In the genomic region with DNA sequence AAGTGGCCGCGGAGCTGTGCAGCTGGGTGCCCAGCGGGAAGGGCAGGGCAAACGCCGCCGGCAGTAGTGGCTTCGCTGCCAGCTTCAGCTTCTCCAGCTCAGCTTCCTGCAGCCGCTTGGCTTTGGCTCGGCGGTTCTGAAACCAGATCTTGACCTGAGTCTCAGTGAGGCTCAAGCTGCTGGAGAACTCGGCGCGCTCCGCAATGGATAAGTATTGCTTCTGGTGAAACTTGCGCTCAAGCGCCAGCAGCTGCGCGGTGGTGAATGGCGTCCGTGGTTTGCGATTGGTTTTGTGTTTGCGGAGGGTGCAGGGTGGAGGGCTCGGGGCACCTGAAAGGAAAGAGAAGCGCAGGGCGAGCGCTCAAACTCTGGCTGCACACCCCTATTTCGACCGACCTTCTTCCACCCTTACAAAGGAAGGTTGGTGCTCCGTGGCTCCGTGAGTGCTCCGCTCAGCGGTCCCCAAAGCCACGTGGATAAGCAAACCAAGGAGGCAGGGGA, we compare ENCODE assay signal across 9 mouse cellular contexts. TPM values are rescaled to one million over a fixed set of nuclear protein-coding genes. Genes with fewer than 3 reads are reported as not detected.
A peak's percentile ranks its signal among the peaks of the same experiment; 100 is the strongest.
DNase-seq lines count a peak whose midpoint lies in the region; ATAC-seq lines count a peak whose summit lies in the region.
"Had no signal": no experiment of that assay in that cellular context is flagged by ENCODE, and none has a peak within 500 bp of the region (broad histone marks: within the 10 kb centered on the region; RNA-seq: fewer than 3 reads in every experiment).

No protein-coding gene starts in this region.

- under 1% methylated on average over 33 of the region's 33 CpGs for WGBS in intestine, embryonic 15.5 days
- under 1% methylated on average over 33 of the region's 33 CpGs for WGBS in midbrain, embryonic 14.5 days

- peak overlapping the region; percentile 90 for H3K4me2 ChIP-seq in intestine, embryonic 15.5 days (replicated peaks)
- peak overlapping the region; percentile 53 for H3K4me2 ChIP-seq in midbrain, embryonic 14.5 days (ENCODE audit: low read length)

- DNase-seq in frontal cortex, postnatal 25 days (ENCODE audit: low spot score in 2 of 2): no peak
- DNase-seq in thymus, postnatal 4 days: peak; percentile 38
- DNase-seq in thymus, postnatal 10 days (ENCODE audit: low spot score in 2 of 2): no peak
- peak; percentile 61 for DNase-seq in midbrain, embryonic 14.5 days
- DNase-seq in adipocyte (ENCODE audit: low spot score): no peak
- DNase-seq in gastrocnemius, adult 8-10 months (ENCODE audit: low spot score in 2 of 2): no peak

- no peak overlapping the region for H3K27ac ChIP-seq in intestine, embryonic 15.5 days
- H3K27ac ChIP-seq in midbrain, embryonic 14.5 days (replicated peaks; ENCODE audit: low read depth, low read length): no peak overlapping the region

- no peak overlapping the region for H3K9ac ChIP-seq in intestine, embryonic 15.5 days
- H3K9ac ChIP-seq in midbrain, embryonic 14.5 days (replicated peaks; ENCODE audit: low read length): no peak overlapping the region; the same call in 1 of the 2 replicates

- peaks cover 23% of the 10 kb centered on the region for H3K4me1 ChIP-seq in intestine, embryonic 15.5 days (replicated peaks)
- H3K4me1 ChIP-seq in midbrain, embryonic 14.5 days (ENCODE audit: control insufficient read depth, insufficient read depth, low read length): peaks cover 19% of the 10 kb centered on the region; the same call in 1 of the 2 replicates

- peak; percentile 41; the same call in 1 of the 2 replicates for ATAC-seq in frontal cortex, adult (ENCODE audit: low TSS enrichment)
- no peak for ATAC-seq in intestine, embryonic 15.5 days
- ATAC-seq in midbrain, embryonic 14.5 days (ENCODE audit: low FRiP score, low TSS enrichment): no peak

- no peaks in the 10 kb centered on the region for H3K9me3 ChIP-seq in intestine, embryonic 15.5 days
- no peaks in the 10 kb centered on the region for H3K9me3 ChIP-seq in midbrain, embryonic 14.5 days (ENCODE audit: control insufficient read depth, low read length)

- H3K27me3 ChIP-seq in intestine, embryonic 15.5 days (replicated peaks): peaks cover 80% of the 10 kb centered on the region
- H3K27me3 ChIP-seq in midbrain, embryonic 14.5 days (ENCODE audit: control insufficient read depth, insufficient read depth, low read length): peaks cover 90% of the 10 kb centered on the region

- peak overlapping the region; percentile 44 for H3K4me3 ChIP-seq in intestine, embryonic 15.5 days (replicated peaks)
- peak overlapping the region; percentile 34 for H3K4me3 ChIP-seq in midbrain, embryonic 14.5 days (replicated peaks; ENCODE audit: low read depth, low read length)

- no peaks in the 10 kb centered on the region for H3K36me3 ChIP-seq in intestine, embryonic 15.5 days
- no peaks in the 10 kb centered on the region for H3K36me3 ChIP-seq in midbrain, embryonic 14.5 days (ENCODE audit: control insufficient read depth, insufficient read depth, low read length)

RNA-seq across cellular contexts. Expression of a gene that starts 1.0 kb away (rescaled TPM):
- not detected in 2 replicates for polyA plus RNA-seq in intestine, embryonic 15.5 days (2015; fragmentation: Nextera tagmentation; extraction: Ambion mirVana)
- 5.1 and 5.8 TPM in 2 replicates for polyA plus RNA-seq in midbrain, embryonic 14.5 days (2014; fragmentation: Nextera tagmentation; extraction: Ambion mirVana)
- not detected for total RNA-seq in gastrocnemius, adult 8-10 months (2022)
- total RNA-seq: heart, adult 18-20 months had no signal

RNA-seq across cellular contexts. Expression of a gene that starts 11.4 kb away (rescaled TPM):
- 39.8 and 41.3 TPM in 2 replicates for polyA plus RNA-seq in intestine, embryonic 15.5 days (2015; fragmentation: Nextera tagmentation; extraction: Ambion mirVana)
- polyA plus RNA-seq in midbrain, embryonic 14.5 days (2014; fragmentation: Nextera tagmentation; extraction: Ambion mirVana): 58.6 and 64.7 TPM in 2 replicates
- total RNA-seq in gastrocnemius, adult 8-10 months (2022): 10 to 100 TPM; 19.9 to 22.3 (median 20.9) TPM

RNA-seq across cellular contexts. Expression of a gene that starts 11.7 kb away (rescaled TPM):
- 32.2 and 32.9 TPM in 2 replicates for polyA plus RNA-seq in intestine, embryonic 15.5 days (2015; fragmentation: Nextera tagmentation; extraction: Ambion mirVana)
- 51.5 and 55.9 TPM in 2 replicates for polyA plus RNA-seq in midbrain, embryonic 14.5 days (2014; fragmentation: Nextera tagmentation; extraction: Ambion mirVana)
- total RNA-seq in gastrocnemius, adult 8-10 months (2022): 10 to 100 TPM in 1 of 4 experiments, 1 to 10 TPM in 3; 6.1 to 11.2 (median 8.4) TPM

RNA-seq across cellular contexts. Expression of a gene that starts 34.5 kb away (rescaled TPM):
- 3.4 and 3.7 TPM in 2 replicates for polyA plus RNA-seq in intestine, embryonic 15.5 days (2015; fragmentation: Nextera tagmentation; extraction: Ambion mirVana)
- 184 and 275 TPM in 2 replicates for polyA plus RNA-seq in midbrain, embryonic 14.5 days (2014; fragmentation: Nextera tagmentation; extraction: Ambion mirVana)
- under 1 TPM; 0.29 to 0.78 (median 0.47) TPM for total RNA-seq in gastrocnemius, adult 8-10 months (2022)
- total RNA-seq: heart, adult 18-20 months had no signal

RNA-seq across cellular contexts. Expression of a gene that starts 45.3 kb away (rescaled TPM):
- polyA plus RNA-seq in intestine, embryonic 15.5 days (2015; fragmentation: Nextera tagmentation; extraction: Ambion mirVana): 487 and 598 TPM in 2 replicates
- polyA plus RNA-seq in midbrain, embryonic 14.5 days (2014; fragmentation: Nextera tagmentation; extraction: Ambion mirVana): not detected in 2 replicates
- total RNA-seq in gastrocnemius, adult 8-10 months (2022): not detected
- total RNA-seq: heart, adult 18-20 months had no signal

Comparison
In these comparisons a context has a peak if more than half of its experiments do, and no peak if none do; other contexts are left out.
1. DNase-seq: peak in thymus, postnatal 4 days (single experiment) and midbrain, embryonic 14.5 days (single experiment); none in frontal cortex, postnatal 25 days (0 of 2), thymus, postnatal 10 days (0 of 2), adipocyte (single experiment) and gastrocnemius, adult 8-10 months (0 of 2).